In genomic region chr8:127500206-127500605, GRCm38 (mm10) we compare ENCODE assay signal across 8 mouse cellular contexts.
DNase-seq lines count a peak whose midpoint lies in the region; ATAC-seq and TF ChIP-seq lines count a peak whose summit lies in the region.

No protein-coding gene starts in this region.

- H3K36me3 ChIP-seq in lung, embryonic 14.5 days (ENCODE audit: insufficient read depth): no peaks in the 10 kb centered on the region
- no peaks in the 10 kb centered on the region for H3K36me3 ChIP-seq in forebrain, embryonic 10.5 days (replicated peaks)
- H3K36me3 ChIP-seq in liver, embryonic 15.5 days (replicated peaks): no peaks in the 10 kb centered on the region

- DNase-seq in lung, embryonic 14.5 days: peak; percentile 20
- DNase-seq in lung, postnatal 4 days: no peak
- no peak for DNase-seq in forebrain, embryonic 10.5 days (ENCODE audit: extremely low spot score, low spot score)
- DNase-seq in retina, postnatal 1 day: peak; percentile 57
- DNase-seq in cerebellum, postnatal 25 days: no peak
- DNase-seq in frontal cortex, adult 2 months (ENCODE audit: extremely low spot score in 1 of 2, low spot score in 1 of 2): no peak
- no peak for DNase-seq in heart, postnatal 36 days

- no peak overlapping the region for H3K27ac ChIP-seq in lung, embryonic 14.5 days (ENCODE audit: low read depth)
- H3K27ac ChIP-seq in forebrain, embryonic 10.5 days: peak overlapping the region; percentile 71
- no peak overlapping the region for H3K27ac ChIP-seq in liver, embryonic 15.5 days (replicated peaks)

- H3K9ac ChIP-seq in lung, embryonic 14.5 days: no peak overlapping the region
- no peak overlapping the region for H3K9ac ChIP-seq in liver, embryonic 15.5 days

- ATAC-seq in lung, embryonic 14.5 days (ENCODE audit: insufficient read depth): no peak
- ATAC-seq in liver, embryonic 15.5 days (ENCODE audit: insufficient read depth): no peak

- H3K4me1 ChIP-seq in lung, embryonic 14.5 days (ENCODE audit: insufficient read depth): no peaks in the 10 kb centered on the region
- H3K4me1 ChIP-seq in forebrain, embryonic 10.5 days: peaks cover 47% of the 10 kb centered on the region
- H3K4me1 ChIP-seq in liver, embryonic 15.5 days (replicated peaks): no peaks in the 10 kb centered on the region; the same call in 1 of the 2 replicates

- intact Hi-C loops in heart, postnatal 36 days (cut with DNase I): no loop called here

- H3K27me3 ChIP-seq in lung, embryonic 14.5 days (ENCODE audit: insufficient read depth, low read length): no peaks in the 10 kb centered on the region
- no peaks in the 10 kb centered on the region for H3K27me3 ChIP-seq in forebrain, embryonic 10.5 days (ENCODE audit: poor library complexity, severe bottlenecking)
- H3K27me3 ChIP-seq in liver, embryonic 15.5 days: no peaks in the 10 kb centered on the region

- 24% methylated on average over 7 of the region's 7 CpGs for WGBS in lung, embryonic 14.5 days
- 18% methylated on average over 7 of the region's 7 CpGs for WGBS in forebrain, embryonic 10.5 days
- WGBS in liver, embryonic 15.5 days (ENCODE audit: insufficient replicate concordance): 9% methylated on average over 7 of the region's 7 CpGs

- no peak for TF ChIP-seq CTCF in lung, embryonic 14.5 days (IDR thresholded peaks at IDR 0.05; ENCODE audit: low read depth)

- H3K4me3 ChIP-seq in lung, embryonic 14.5 days (ENCODE audit: low read depth, low read length): no peak overlapping the region
- H3K4me3 ChIP-seq in forebrain, embryonic 10.5 days: no peak overlapping the region
- H3K4me3 ChIP-seq in liver, embryonic 15.5 days (replicated peaks): peak overlapping the region; percentile 32

- peak overlapping the region; percentile 38 for H3K4me2 ChIP-seq in lung, embryonic 14.5 days
- H3K4me2 ChIP-seq in liver, embryonic 15.5 days: peak overlapping the region; percentile 44

- no peaks in the 10 kb centered on the region for H3K9me3 ChIP-seq in lung, embryonic 14.5 days (ENCODE audit: low read depth, low read length)
- H3K9me3 ChIP-seq in forebrain, embryonic 10.5 days: no peaks in the 10 kb centered on the region
- H3K9me3 ChIP-seq in liver, embryonic 15.5 days (replicated peaks): no peaks in the 10 kb centered on the region

Comparison
In these comparisons a context has a peak if more than half of its experiments do, and no peak if none do; other contexts are left out.
1. DNase-seq: peak in lung, embryonic 14.5 days (single experiment) and retina, postnatal 1 day (single experiment); none in lung, postnatal 4 days (0 of 2), forebrain, embryonic 10.5 days (single experiment), cerebellum, postnatal 25 days (0 of 2), frontal cortex, adult 2 months (0 of 2) and heart, postnatal 36 days (0 of 2).